Mouse (Mus musculus) MEL (cell line): ENCODE results near the gene Iglon5. TPM values are rescaled to one million over a fixed set of nuclear protein-coding genes. Genes with fewer than 3 reads are reported as not detected.

ENCODE experiments used
- DNase-seq: peaks from one replicate; pipeline ENCODE4 v3.0.0; 2011; ENCODE audit warnings: low read depth, low spot score
- H3K27ac ChIP-seq: 2 replicates; pipeline ENCODE4 v1.5.1; 2012; ENCODE audit warnings: low read depth, mild to moderate bottlenecking, control low read depth, low read length, moderate library complexity; ENCODE audit not compliant: control insufficient read depth
- H3K27me3 ChIP-seq, 2 experiments: fragments of 150-350 bp in 1 of 2; sonication (generic) in 1 of 2; 2 replicates each; pipeline ENCODE4 v1.6.1; 2012; ENCODE audit warnings: low read length in 2 of 2, mild to moderate bottlenecking in 2 of 2, improper control_type of control experiment in 1 of 2, moderate library complexity in 1 of 2; ENCODE audit not compliant: insufficient read depth in 2 of 2, control insufficient read depth in 1 of 2
- H3K36me3 ChIP-seq, 2 experiments: 2 replicates each; pipeline ENCODE4 v1.6.1; 2012 to 2014; ENCODE audit warnings: low read length in 2 of 2, improper control_type of control experiment in 1 of 2, inconsistent platforms in 1 of 2, mild to moderate bottlenecking in 1 of 2; ENCODE audit not compliant: insufficient read depth in 2 of 2, control insufficient read depth in 1 of 2
- H3K4me1 ChIP-seq, 2 experiments: fragments of 150-350 bp in 1 of 2; sonication (generic) in 1 of 2; 2 replicates each; pipeline ENCODE4 v1.6.1; 2012; ENCODE audit warnings: low read length in 2 of 2, improper control_type of control experiment in 1 of 2, mild to moderate bottlenecking in 1 of 2; ENCODE audit not compliant: insufficient read depth in 2 of 2, control insufficient read depth in 1 of 2
- H3K4me3 ChIP-seq, 2 experiments: fragments of 150-350 bp in 1 of 2; sonication (generic) in 1 of 2; 2 replicates each; pipeline ENCODE4 v1.5.1; 2012; ENCODE audit warnings: low read depth in 2 of 2, low read length in 2 of 2, mild to moderate bottlenecking in 2 of 2, moderate library complexity in 2 of 2, control low read depth in 1 of 2, improper control_type of control experiment in 1 of 2; ENCODE audit not compliant: control insufficient read depth in 1 of 2, insufficient read depth in 1 of 2
- H3K79me2 ChIP-seq: 2 replicates; pipeline ENCODE4 v1.6.1; 2012; ENCODE audit warnings: mild to moderate bottlenecking, low read length, moderate library complexity; ENCODE audit not compliant: control insufficient read depth, poor library complexity, insufficient read depth
- H3K9ac ChIP-seq: 2 replicates; pipeline ENCODE4 v1.6.1; 2012; ENCODE audit warnings: low read depth, mild to moderate bottlenecking, control low read depth, low read length, moderate library complexity; ENCODE audit not compliant: control insufficient read depth, poor library complexity, severe bottlenecking
- H3K9me3 ChIP-seq: fragments of 150-350 bp; sonication (generic); replicated peaks from 2 replicates; pipeline ENCODE4 v1.6.1; 2012; ENCODE audit warnings: mild to moderate bottlenecking, low read length, improper control_type of control experiment, moderate library complexity; ENCODE audit not compliant: insufficient read depth
- BHLHE40 ChIP-seq: IDR thresholded peaks from 2 replicates; pipeline ENCODE4 v1.6.1; 2012; ENCODE audit warnings: low read depth, mild to moderate bottlenecking, inconsistent platforms, low read length, improper control_type of control experiment, borderline replicate concordance
- CHD1 ChIP-seq: IDR thresholded peaks from 2 replicates; pipeline ENCODE4 v1.6.1; 2012; ENCODE audit warnings: low read depth, mild to moderate bottlenecking, inconsistent platforms, low read length, improper control_type of control experiment
- CTCF ChIP-seq, 3 experiments: IDR thresholded peaks in 2 of 3; conservative IDR thresholded peaks in 1 of 3; 2 replicates each; pipeline ENCODE4 v1.5.1; 2011 to 2012; ENCODE audit warnings: low read length in 3 of 3, low read depth in 2 of 3, mild to moderate bottlenecking in 2 of 3, improper control_type of control experiment in 1 of 3, inconsistent platforms in 1 of 3, mixed read lengths in 1 of 3, moderate library complexity in 1 of 3; ENCODE audit not compliant: control insufficient read depth in 1 of 3, insufficient read depth in 1 of 3, poor library complexity in 1 of 3, severe bottlenecking in 1 of 3
- EP300 ChIP-seq, 2 experiments: IDR thresholded peaks; 2 replicates each; pipeline ENCODE4 v1.6.1; 2011; ENCODE audit warnings: improper control_type of control experiment in 2 of 2, low read length in 2 of 2, low read depth in 1 of 2, mild to moderate bottlenecking in 1 of 2
- ETS1 ChIP-seq: IDR thresholded peaks from 2 replicates; pipeline ENCODE4 v1.6.1; 2012; ENCODE audit warnings: low read depth, mild to moderate bottlenecking, inconsistent platforms, low read length, improper control_type of control experiment, moderate library complexity
- GABPA ChIP-seq: IDR thresholded peaks from 2 replicates; pipeline ENCODE4 v1.6.1; 2012; ENCODE audit warnings: low read depth, mild to moderate bottlenecking, inconsistent platforms, low read length, improper control_type of control experiment, moderate library complexity
- HCFC1 ChIP-seq: IDR thresholded peaks from 2 replicates; pipeline ENCODE4 v1.6.1; 2012; ENCODE audit warnings: low read depth, mild to moderate bottlenecking, inconsistent platforms, low read length, improper control_type of control experiment, moderate library complexity
- MAFK ChIP-seq: IDR thresholded peaks from 2 replicates; pipeline ENCODE4 v1.6.1; 2011; ENCODE audit warnings: low read depth, mild to moderate bottlenecking, low read length, improper control_type of control experiment, borderline replicate concordance
- MAX ChIP-seq: IDR thresholded peaks from 2 replicates; pipeline ENCODE4 v1.6.1; 2011; ENCODE audit warnings: low read length, improper control_type of control experiment
- MYC ChIP-seq: IDR thresholded peaks from 2 replicates; pipeline ENCODE4 v1.6.1; 2011; ENCODE audit warnings: low read depth, mild to moderate bottlenecking, low read length, improper control_type of control experiment, moderate library complexity
- NELFE ChIP-seq: IDR thresholded peaks from 2 replicates; pipeline ENCODE4 v1.6.1; 2011; ENCODE audit warnings: low read depth, low read length, improper control_type of control experiment
- NRF1 ChIP-seq: IDR thresholded peaks from 2 replicates; pipeline ENCODE4 v1.6.1; 2014; ENCODE audit warnings: low read depth, mild to moderate bottlenecking, inconsistent platforms, low read length, improper control_type of control experiment, moderate library complexity; ENCODE audit not compliant: poor library complexity, insufficient read depth, severe bottlenecking
- POLR2AphosphoS2 ChIP-seq: IDR thresholded peaks from 2 replicates; pipeline ENCODE4 v1.6.1; 2011; ENCODE audit warnings: low read length, improper control_type of control experiment
- POLR2AphosphoS5 ChIP-seq: IDR thresholded peaks from 2 replicates; pipeline ENCODE4 v1.6.1; 2012; ENCODE audit warnings: low read depth, borderline replicate concordance, mild to moderate bottlenecking, inconsistent platforms, low read length, moderate library complexity, mixed read lengths
- SIN3A ChIP-seq: IDR thresholded peaks from 2 replicates; pipeline ENCODE4 v1.6.1; 2012; ENCODE audit warnings: low read length, improper control_type of control experiment, inconsistent platforms
- SMC3 ChIP-seq: IDR thresholded peaks from 2 replicates; pipeline ENCODE4 v1.6.1; 2011; ENCODE audit warnings: low read depth, low read length, improper control_type of control experiment
- TAL1 ChIP-seq: IDR thresholded peaks from 2 replicates; pipeline ENCODE4 v1.6.1; 2012; ENCODE audit warnings: mild to moderate bottlenecking, inconsistent platforms, low read length, moderate library complexity, mixed read lengths
- TBP ChIP-seq: IDR thresholded peaks from 2 replicates; pipeline ENCODE4 v1.8.0; 2011; ENCODE audit warnings: low read depth, low read length, improper control_type of control experiment
- TCF12 ChIP-seq: IDR thresholded peaks from 2 replicates; pipeline ENCODE4 v1.6.1; 2014; ENCODE audit warnings: low read depth, mild to moderate bottlenecking, inconsistent platforms, low read length, improper control_type of control experiment, moderate library complexity
- USF1 ChIP-seq: IDR thresholded peaks from 2 replicates; pipeline ENCODE4 v1.6.1; 2014; ENCODE audit warnings: low read depth, mild to moderate bottlenecking, inconsistent platforms, low read length, improper control_type of control experiment, moderate library complexity
- ZC3H11A ChIP-seq: IDR thresholded peaks from 2 replicates; pipeline ENCODE4 v1.6.1; 2012; ENCODE audit warnings: low read depth, mild to moderate bottlenecking, inconsistent platforms, low read length, improper control_type of control experiment
- ZKSCAN1 ChIP-seq: IDR thresholded peaks from 2 replicates; pipeline ENCODE4 v1.6.1; 2012; ENCODE audit warnings: low read depth, mild to moderate bottlenecking, inconsistent platforms, low read length, improper control_type of control experiment, moderate library complexity
- polyA plus RNA-seq, 2 experiments: library from polyadenylated mRNA; stranded (reverse) in 1 of 2; unstranded in 1 of 2; fragments of >175 nt in 1 of 2; fragments of >200 nt in 1 of 2; gene quantifications; 2 replicates each; pipeline versions ENCODE4 v1.2.1 to v1.2.4; 2012; ENCODE audit warnings: low replicate concordance in 2 of 2, low read depth in 1 of 2; ENCODE audit not compliant: insufficient read length in 2 of 2, insufficient read depth in 1 of 2, missing spikeins in 1 of 2
- total RNA-seq: library from RNA; depleted of rRNA; stranded (reverse); fragments of 300-350 nt; gene quantifications from 2 replicates; pipeline ENCODE4 v1.2.3, GENCODE M21; 2012

Iglon5 gene
- total and polyA plus RNA-seq, 3 experiments = not detected

DNA sequence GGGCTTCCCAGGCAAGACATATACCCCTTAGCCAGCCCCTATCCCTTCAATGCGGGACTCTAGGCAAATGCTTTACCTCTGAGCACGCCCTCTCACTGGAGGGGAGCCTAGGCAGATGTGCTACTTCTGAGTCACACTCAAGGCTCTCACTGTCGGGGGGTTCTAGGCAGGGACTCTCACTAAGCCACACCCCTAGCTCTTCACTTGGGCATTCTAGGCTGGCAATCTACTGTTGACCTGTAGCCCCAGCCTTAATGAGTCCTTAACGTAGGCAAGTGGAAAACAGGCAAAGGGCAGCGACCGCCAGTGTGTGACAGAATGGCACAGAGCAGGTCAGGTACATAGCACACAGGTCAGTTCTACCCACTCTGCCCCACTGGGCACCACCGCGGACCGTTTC is 986 bp upstream of the Iglon5 start:
- H3K4me3 ChIP-seq = no peak overlapping the region
- no peaks in the 10 kb centered on the region for H3K79me2 ChIP-seq
- TF ChIP-seq TBP (no peak), POLR2AphosphoS5 (no peak), ETS1 (no peak), GABPA (no peak), HCFC1 (no peak), ZC3H11A (no peak), BHLHE40 (no peak), TCF12 (no peak), NELFE (no peak)
- no peaks in the 10 kb centered on the region for H3K27me3 ChIP-seq
- no peaks in the 10 kb centered on the region for H3K36me3 ChIP-seq
- no peak for DNase-seq
- no peaks in the 10 kb centered on the region for H3K4me1 ChIP-seq
- H3K9me3 ChIP-seq = no peaks in the 10 kb centered on the region
- H3K9ac ChIP-seq = no peak overlapping the region
- no peak overlapping the region for H3K27ac ChIP-seq

DNA sequence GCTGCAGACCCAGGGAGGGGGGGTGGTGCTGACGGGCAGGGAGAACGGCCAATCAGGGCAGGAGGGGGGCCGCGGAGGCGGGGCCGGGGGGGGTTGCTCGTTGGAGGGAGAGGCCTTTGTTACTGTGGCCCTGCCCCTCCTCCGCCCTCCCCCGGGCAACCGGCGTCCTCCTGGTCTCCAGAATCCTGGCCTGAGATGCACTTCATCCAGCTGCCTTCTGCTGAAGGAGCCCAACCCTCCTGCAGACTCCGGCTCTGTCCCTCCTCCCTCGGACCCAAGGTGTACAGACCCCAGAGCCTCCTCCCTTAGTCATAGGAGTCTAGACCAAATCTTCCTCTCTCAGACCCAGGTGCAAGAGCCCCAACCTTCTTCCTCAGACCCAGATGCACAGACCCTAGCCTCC is 308 bp upstream of the Iglon5 start:
- TF ChIP-seq MAX = no peak
- no peak for TF ChIP-seq POLR2AphosphoS5
- TF ChIP-seq NRF1 = no peak
- H3K27me3 ChIP-seq = no peaks in the 10 kb centered on the region
- H3K36me3 ChIP-seq = no peaks in the 10 kb centered on the region
- no peak for DNase-seq
- H3K9me3 ChIP-seq = no peaks in the 10 kb centered on the region
- no peak overlapping the region for H3K27ac ChIP-seq
- H3K4me3 ChIP-seq = no peak overlapping the region
- H3K4me1 ChIP-seq = no peaks in the 10 kb centered on the region
- H3K79me2 ChIP-seq = no peaks in the 10 kb centered on the region
- H3K9ac ChIP-seq = no peak overlapping the region

DNA sequence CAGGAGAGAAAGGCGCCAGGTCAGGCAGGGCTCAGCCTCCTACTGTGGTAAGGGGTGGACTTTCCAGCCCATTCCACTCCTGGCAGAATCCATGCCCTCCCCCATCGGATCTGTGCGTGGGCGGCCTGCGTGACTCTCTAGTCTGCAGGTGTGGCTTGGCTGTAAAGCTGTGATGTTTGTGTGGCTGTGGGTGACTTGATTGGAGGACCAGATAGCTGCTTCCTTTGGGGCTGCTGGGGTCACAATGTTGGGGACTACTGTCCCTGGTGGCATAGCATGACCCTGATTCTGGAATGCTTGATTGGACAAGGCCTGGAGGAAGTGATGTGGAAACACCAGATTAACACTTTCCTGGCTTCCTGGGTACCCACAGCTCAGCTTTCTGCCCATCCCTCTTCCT is 1.2 kb downstream of the Iglon5 start:
- Histone ChIP-seq H3K79me2 (no peaks in the 10 kb centered on the region), H3K27me3 (no peaks in the 10 kb centered on the region), H3K4me3 (no peak overlapping the region), H3K36me3 (no peaks in the 10 kb centered on the region), H3K9me3 (no peaks in the 10 kb centered on the region), H3K27ac (no peak overlapping the region), H3K9ac (no peak overlapping the region), H3K4me1 (no peaks in the 10 kb centered on the region)
- TF ChIP-seq TAL1 (no peak), ZKSCAN1 (no peak), SMC3 (no peak), SIN3A (no peak), CHD1 (no peak), POLR2AphosphoS2 (no peak), GABPA (no peak), MAFK (no peak), CTCF (IDR thresholded peaks at IDR 0.05 in 2 of 3, conservative IDR thresholded peaks at IDR 0.05 in 1 of 3; ENCODE audit: control insufficient read depth in 1 of 3, insufficient read depth in 1 of 3, low read depth in 2 of 3, low read length in 3 of 3, poor library complexity in 1 of 3, severe bottlenecking in 1 of 3) (no peak), MYC (no peak), EP300 (IDR thresholded peaks at IDR 0.05; ENCODE audit: low read depth in 1 of 2, low read length in 2 of 2) (no peak), USF1 (no peak)
- DNase-seq = no peak
